Mouse (Mus musculus) adrenal gland, postnatal 25 days (tissue): ENCODE data around the gene Ksr2. TPM values are rescaled to one million over a fixed set of nuclear protein-coding genes. Genes with fewer than 3 reads are reported as not detected.

Experiments
- DNase-seq: peaks from one replicate; pipeline ENCODE4 v3.0.0; 2021; ENCODE audit warnings: mixed read lengths
- total RNA-seq: library from RNA; stranded (reverse); gene quantifications from 2 replicates; pipeline ENCODE4 v1.2.3, GENCODE M21; 2021

Ksr2 gene
- total RNA-seq, 1 experiment from 2014 or later: 6.2 TPM

DNA sequence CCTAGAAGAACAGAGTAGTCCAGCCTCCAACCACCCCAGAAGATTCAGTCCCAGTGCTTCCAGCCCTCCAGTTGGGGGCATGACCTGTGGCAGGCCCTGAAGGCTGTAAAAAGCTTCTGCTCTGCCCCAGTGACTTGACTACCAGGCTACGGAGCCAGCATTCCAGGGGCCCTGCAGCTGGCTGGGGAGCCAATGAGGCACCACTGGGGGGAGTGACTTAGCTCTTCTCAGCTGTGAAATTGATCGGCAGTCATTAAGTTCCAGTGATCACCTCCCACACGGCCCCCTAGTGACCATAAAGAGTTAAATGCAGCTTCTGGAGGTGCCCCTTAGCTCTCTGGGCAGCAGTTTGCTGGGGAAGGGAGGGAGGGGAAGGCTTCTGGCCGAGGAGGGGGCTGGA lies 213.1 kb downstream of the Ksr2 start:
- DNase-seq: no peak

DNA sequence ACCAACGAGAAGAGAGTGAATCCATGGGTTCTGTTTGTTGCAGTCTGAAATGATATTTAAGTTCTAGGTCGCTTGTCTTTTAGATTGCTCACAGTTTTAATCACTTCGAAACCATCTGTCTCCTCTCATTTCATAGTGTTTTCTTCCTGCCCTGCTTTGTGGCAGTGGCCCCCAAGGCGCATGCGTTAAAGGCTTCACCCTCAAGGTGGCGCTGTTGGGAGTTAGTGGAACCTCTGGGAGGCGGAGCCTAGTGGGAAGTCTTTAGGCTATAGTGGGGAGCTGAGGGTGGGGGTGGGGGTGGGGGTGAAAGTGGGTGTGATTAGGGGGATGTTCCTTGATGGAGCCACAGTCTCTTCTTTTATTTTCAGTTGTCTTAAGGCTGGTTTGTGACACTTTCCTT lies 214.6 kb downstream of the Ksr2 start:
- DNase-seq: peak; percentile 49

GRCm38 (mm10) chr5:117629570-117629969 lies 215.8 kb downstream of the Ksr2 start:
- DNase-seq: no peak

DNA sequence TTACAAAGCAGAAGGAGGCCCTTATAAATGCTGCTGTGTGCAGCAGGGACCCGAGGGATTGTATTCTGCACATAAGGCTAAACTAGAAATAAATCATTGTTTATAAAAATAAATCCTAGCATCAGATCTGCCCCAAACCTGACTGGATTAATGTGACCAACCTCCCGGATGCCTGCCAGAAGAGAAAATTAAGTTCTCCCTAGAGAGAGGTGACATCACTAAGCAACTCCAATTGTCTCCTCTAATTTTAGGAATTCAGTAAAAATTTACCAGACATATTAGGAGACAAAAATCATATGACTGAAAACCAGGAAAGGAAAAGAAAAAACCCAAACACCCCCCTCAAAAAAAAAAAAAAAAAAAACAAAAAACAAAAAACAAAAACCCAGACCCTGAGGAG lies 221.4 kb downstream of the Ksr2 start:
- DNase-seq: no peak

DNA sequence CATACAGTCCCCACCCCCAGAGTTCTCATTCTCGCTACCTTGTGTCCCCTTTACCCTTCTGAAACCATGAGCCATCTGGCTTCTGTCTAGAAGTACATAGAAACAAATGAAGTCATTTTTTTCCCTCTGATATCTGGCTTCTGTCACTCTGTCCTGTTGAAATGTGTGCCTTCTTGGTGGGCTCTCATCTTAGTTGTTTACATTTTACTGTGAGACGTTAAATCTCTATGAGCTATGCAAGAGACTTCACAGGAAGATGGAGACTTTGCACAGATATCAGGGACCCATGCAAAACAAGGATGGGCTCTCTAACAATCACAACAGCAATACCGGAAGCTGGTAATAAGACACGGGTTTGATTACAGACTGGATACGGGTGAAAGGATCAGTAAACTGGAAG lies 222.0 kb downstream of the Ksr2 start:
- DNase-seq: no peak

- no peak for DNase-seq
Observed at GRCm38 (mm10) chr5:117641585-117641984, 227.8 kb downstream of the Ksr2 start.

DNA sequence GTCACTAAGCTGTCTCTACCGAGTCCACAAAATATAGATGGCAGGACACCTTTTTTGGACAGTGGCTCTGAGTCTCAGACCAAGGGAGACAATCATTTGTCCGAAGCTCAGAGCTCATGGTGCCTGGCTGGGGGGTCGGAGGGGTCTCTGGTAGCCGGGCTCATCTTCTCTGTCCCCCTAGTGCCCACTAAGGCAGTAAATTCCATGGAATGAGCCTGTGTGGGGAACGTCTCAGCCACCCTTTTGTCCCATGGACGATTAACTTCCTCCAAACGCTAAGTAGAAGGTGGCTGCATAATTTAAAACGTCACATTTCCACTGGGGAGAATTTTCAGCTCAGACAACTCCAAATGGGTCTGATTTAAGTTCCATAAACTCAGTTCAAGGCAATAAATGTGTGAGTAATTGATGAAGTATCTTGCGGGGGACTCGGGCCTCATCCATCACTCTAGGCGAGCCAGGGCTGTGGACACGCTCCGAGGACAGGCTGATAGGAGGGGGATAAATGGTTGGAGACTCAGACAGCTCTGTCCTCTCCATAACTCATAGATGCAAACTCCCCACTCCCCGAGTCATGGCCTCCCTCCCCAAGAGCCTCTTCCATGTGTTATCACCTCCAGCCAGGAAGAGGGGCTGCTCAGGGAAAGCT lies 237.6 kb downstream of the Ksr2 start:
- no peak for DNase-seq

GRCm38 (mm10) chr5:117658641-117659040 lies 244.8 kb downstream of the Ksr2 start:
- no peak for DNase-seq

DNA sequence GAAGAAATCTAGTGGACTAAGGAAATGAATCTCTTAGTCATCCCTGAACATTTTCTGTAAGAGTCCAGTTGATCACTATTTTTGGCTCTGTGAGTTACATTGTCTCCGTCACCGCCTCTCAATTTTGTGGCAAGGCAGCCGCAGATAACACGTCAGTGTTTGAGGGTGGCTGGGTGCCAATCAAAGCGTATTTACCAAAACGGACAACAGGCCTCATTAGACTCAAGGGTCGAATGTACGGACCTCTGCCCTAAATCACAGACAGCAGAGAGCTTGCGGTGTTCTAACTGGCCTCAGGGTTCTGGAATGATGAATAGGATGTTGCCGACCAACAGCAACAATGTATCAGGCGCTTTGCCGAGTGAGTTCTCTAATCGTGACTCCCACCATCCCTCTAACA lies 245.8 kb downstream of the Ksr2 start:
- no peak for DNase-seq

- DNase-seq: no peak
Observed at GRCm38 (mm10) chr5:117665181-117665580, 251.4 kb downstream of the Ksr2 start.

DNA sequence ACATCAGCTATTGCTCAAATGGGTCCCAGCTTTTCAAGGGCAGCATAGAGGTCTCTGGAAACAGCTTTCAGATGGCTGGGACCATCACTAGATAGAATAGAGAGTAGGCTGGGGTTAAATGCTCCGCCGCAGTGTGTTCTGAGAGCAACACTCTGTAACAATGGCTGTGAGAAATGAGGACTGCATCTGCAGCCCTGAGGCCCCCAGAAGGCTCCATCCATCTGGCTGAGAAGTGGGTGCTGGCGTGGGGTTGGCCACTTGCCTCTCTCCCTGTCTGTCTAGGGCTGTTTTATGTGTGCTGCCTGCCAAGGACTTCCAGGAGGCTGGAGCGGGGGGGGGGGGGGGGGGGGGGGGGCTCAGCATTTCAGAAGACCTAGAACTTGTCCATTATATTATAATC lies 253.5 kb downstream of the Ksr2 start:
- DNase-seq: no peak

GRCm38 (mm10) chr5:117669265-117669664 lies 255.5 kb downstream of the Ksr2 start:
- no peak for DNase-seq

DNA sequence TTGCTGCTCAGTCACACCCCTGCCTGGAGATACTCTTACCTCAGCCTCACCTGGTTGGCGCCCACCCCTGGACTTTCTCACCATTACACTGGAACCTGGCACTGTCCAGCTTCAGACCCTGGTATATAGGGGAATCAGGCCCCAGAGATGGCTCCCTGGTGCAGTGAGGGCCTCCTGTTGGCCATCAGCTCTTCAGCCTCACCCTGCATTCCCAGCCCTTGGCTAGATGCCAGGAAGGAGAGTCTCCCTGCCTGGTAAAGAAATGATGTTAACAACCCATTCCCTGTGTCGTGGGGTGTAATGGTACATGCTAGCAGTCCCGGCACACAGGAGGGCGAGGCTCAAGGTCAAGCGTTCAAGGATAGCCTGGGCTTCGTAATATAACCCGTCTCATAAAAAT lies 256.0 kb downstream of the Ksr2 start:
- no peak for DNase-seq

- no peak for DNase-seq
Observed at GRCm38 (mm10) chr5:117671362-117671761, 257.6 kb downstream of the Ksr2 start.

- DNase-seq: no peak
Observed at GRCm38 (mm10) chr5:117675840-117676239, 262.0 kb downstream of the Ksr2 start.

- DNase-seq: no peak
Observed at GRCm38 (mm10) chr5:117677231-117677630, 263.4 kb downstream of the Ksr2 start.

DNA sequence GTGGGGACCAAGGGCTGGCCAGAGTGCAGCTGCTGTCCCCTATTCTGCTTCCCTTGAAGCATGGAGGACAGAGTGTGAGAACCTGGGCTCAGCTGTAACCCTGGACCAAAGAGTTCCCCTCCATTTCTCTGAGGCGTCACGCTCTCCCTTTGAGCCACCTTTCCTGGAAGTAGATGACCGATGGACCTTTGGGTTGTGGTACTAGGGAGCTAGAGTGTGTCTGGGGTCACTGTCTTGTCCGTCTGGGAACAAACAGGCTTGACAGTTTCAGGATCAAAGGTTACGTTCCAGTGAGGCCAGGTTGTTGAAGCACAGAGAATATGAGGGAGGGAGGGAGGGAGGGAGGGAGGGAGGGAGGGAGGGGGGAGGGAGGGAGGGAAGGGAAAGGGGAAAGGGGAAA lies 264.6 kb downstream of the Ksr2 start:
- no peak for DNase-seq

DNA sequence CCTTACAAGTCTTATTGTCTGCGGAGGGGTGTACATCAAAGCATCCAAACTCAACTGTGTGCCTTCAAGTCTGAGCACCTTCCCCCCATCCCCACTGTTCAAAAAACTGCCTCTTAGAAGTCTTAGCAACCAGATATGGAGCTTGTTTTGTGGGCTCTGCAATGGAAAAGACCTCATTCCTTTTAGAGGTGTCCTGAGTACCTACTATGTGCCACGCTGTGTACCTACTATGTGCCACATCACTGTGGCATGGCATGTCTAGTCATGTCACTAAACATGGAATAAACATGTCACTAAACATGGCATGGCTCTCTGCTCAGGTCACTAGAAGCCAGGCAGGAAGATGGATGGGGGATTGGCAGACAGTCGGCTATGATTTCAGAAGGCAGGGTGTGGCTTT lies 268.4 kb downstream of the Ksr2 start:
- DNase-seq: no peak

GRCm38 (mm10) chr5:117684491-117684890 lies 270.7 kb downstream of the Ksr2 start:
- no peak for DNase-seq

- no peak for DNase-seq
Observed at GRCm38 (mm10) chr5:117687770-117688352, 274.1 kb downstream of the Ksr2 start.

GRCm38 (mm10) chr5:117688738-117689137 lies 274.9 kb downstream of the Ksr2 start:
- DNase-seq: no peak

- DNase-seq: no peak
Observed at GRCm38 (mm10) chr5:117689840-117690239, 276.0 kb downstream of the Ksr2 start.

- no peak for DNase-seq
Observed at GRCm38 (mm10) chr5:117691271-117691670, 277.5 kb downstream of the Ksr2 start.

DNA sequence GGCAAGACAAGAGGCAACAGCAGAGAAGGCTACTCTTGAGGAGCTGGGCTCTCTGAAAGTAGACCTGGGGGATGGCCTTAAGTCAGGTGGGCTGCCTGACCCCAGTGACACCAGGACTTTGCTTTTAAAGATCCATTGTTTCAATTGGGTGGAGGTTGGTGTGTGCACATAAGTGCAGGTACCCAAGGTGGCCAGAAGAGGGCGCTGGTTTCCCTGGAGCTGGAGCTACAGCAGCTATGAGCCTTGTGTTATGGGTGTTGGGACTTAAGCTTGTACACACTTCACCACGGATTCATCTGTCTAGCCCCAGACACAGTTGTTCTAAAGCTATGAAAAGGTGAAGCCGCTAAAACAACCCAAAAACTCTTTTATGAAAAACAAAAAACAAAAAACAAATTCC lies 279.8 kb downstream of the Ksr2 start:
- no peak for DNase-seq

- DNase-seq: no peak
Observed at GRCm38 (mm10) chr5:117694632-117695031, 280.8 kb downstream of the Ksr2 start.
